Mouse (Mus musculus) small intestine, adult 2 months (tissue): ENCODE measurements at regions not wholly inside any gene's neighbourhood (a gene's known extent, or its start where the extent isn't known, plus 50 kb on each side); places are given as distances from the start of the nearest gene placed in this dataset.

Experiments used
- CTCF ChIP-seq: fragments of 200-500 bp; IDR thresholded peaks from 2 replicates; pipeline ENCODE4 v1.5.1; 2012; ENCODE audit warnings: low read depth, mild to moderate bottlenecking, control low read depth, inconsistent platforms, low read length, moderate library complexity, mixed read lengths; ENCODE audit not compliant: insufficient replicate concordance, insufficient read length; ENCODE audit errors: extremely low read depth
- POLR2A ChIP-seq: fragments of 200-500 bp; IDR thresholded peaks from 2 replicates; pipeline ENCODE4 v1.6.1; 2012; ENCODE audit warnings: low read depth, mild to moderate bottlenecking, control low read depth, inconsistent platforms, low read length, moderate library complexity

- no peak for TF ChIP-seq POLR2A
- no peak for TF ChIP-seq CTCF
Observed at GRCm38 (mm10) chr4:131657922-131658321, 180.2 kb downstream of the Ptpru start.
